Mouse (Mus musculus) thymus, adult 2 months (tissue): Measurements from ENCODE around the gene B3galt1.

ENCODE experiments used
- CTCF ChIP-seq: fragments of 200-500 bp; IDR thresholded peaks from 2 replicates; pipeline ENCODE4 v1.5.1; 2012; ENCODE audit warnings: mild to moderate bottlenecking, control low read depth, low read length, moderate library complexity, borderline replicate concordance; ENCODE audit not compliant: control insufficient read depth, poor library complexity, insufficient read depth; ENCODE audit errors: extremely low read depth
- POLR2A ChIP-seq: fragments of 200-500 bp; IDR thresholded peaks from 2 replicates; pipeline ENCODE4 v1.6.1; 2012; ENCODE audit warnings: mild to moderate bottlenecking, low read length, control low read depth, moderate library complexity; ENCODE audit not compliant: control insufficient read depth, poor library complexity, insufficient read depth; ENCODE audit errors: extremely low read depth

DNA sequence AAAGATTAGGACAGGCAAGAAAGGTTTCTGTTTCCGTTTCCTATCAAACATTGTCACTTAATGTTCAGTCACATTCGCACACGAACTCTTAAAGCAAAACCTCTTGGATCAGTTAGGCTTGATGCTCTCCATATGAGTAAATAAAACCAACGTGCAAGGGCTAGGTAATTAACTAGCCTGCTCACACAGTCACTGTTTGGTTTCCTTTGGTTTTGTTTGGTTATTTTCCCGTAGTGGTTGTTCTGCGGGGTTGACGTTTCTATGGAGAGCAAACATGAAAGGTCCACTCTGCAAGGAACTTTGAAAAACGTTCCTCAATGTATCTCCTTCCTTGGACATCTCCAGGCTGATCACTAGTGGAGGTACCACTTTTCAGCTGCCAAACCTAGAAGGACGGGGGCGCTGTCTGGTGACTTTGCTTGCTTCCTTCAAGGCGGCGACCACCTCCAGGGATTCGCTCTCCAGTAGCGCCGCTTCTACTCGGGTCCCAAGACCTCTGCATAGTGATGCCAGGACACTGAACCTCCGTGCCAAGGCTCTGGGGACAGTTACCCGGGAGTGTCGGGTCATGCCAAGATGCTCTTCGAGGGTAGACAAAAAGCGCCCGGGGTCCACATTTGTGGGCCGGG lies 706 bp upstream of the B3galt1 start:
- TF ChIP-seq POLR2A (no peak), CTCF (no peak)
